Mouse (Mus musculus): ENCODE data around the gene Gpr174. TPM values are rescaled to one million over a fixed set of nuclear protein-coding genes. Genes with fewer than 3 reads are reported as not detected.
"Not testable (repeated sequence)": the region's sequence is repeated elsewhere in the genome, so short reads cannot be mapped to it uniquely, and the experiment has no call there.

Gpr174 gene
- total RNA-seq (2015) = 0.22 and 3.5 TPM in 2 replicates
- total RNA-seq (2017) = 0.95 and 1.5 TPM in 2 replicates

- ATAC-seq (ENCODE audit: poor library complexity, severe bottlenecking) = peak; percentile 15; the same call in 1 of the 2 replicates
These were observed at the start of gene Gpr174 for GRCm38 (mm10) chrX:107255486-107256227. TSS of gene Gpr174 (plus strand) at chrX:107255878.

DNA sequence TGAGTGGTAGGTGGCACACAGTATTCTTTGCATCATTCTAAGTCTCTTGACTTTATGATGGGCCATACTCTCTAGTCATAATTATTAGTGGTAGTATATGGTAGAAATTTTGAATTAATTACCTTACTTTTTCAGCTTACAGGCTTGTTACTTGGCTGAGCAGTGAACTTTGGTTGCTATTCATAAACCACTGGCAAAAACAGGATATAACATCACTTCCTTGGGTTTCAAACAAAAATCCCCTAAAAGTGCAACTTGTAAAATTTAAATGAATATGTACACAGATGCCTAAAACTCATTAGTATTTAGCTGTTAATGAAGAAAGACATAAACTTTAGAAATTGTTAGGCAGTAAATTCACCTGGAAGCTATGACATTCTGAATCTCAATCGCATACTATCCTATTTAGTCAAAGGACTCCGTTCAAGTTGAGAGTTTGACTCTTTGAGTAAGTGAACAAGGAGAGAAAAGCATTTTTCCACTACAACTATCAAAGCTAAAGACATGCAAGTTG is 38.0 kb upstream of the Gpr174 start:
- ATAC-seq (ENCODE audit: poor library complexity, severe bottlenecking) = no peak

GRCm38 (mm10) chrX:107224846-107225245 is 30.8 kb upstream of the Gpr174 start:
- ATAC-seq (ENCODE audit: poor library complexity, severe bottlenecking) = peak; percentile 54

DNA sequence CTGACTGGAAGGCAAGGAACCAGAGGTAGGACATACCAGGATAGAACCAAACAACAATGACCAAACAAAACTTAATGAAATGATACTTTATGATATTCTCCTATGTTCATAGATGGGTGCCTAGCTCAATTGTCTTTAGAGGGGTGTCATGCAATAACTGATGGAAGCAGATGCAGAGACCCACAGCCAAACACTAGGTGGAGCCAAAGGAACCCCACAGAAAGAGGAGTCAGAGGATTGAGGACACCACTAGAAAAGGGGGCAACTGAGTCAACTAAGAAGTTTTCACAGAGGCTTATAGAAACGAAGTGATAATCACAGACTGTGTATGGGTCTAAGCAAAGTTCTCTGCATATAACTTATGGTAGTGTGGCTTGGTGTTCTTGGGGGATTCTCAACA is 24.5 kb upstream of the Gpr174 start:
- peak; percentile 59; the same call in 1 of the 2 replicates for ATAC-seq (ENCODE audit: poor library complexity, severe bottlenecking)

DNA sequence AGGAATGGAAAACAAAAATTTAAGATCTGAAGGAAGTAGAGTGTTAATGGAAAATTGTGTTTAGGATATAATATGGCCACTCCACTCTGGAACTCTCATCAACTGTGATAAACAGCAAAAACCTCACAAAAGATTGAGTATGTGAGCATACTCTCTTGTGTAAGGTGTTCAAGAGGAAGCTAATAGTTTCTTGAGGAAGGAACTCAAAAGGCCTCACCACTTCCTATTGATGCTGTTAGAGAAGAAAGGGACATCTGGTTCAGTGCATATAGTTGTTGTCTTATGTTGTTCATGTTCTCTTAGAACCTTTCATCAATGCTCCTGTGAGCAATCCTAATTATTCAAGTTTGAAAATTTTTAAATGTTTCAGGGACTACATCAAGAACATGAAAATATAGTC is 21.0 kb upstream of the Gpr174 start:
- ATAC-seq (ENCODE audit: poor library complexity, severe bottlenecking) = peak; percentile 96

DNA sequence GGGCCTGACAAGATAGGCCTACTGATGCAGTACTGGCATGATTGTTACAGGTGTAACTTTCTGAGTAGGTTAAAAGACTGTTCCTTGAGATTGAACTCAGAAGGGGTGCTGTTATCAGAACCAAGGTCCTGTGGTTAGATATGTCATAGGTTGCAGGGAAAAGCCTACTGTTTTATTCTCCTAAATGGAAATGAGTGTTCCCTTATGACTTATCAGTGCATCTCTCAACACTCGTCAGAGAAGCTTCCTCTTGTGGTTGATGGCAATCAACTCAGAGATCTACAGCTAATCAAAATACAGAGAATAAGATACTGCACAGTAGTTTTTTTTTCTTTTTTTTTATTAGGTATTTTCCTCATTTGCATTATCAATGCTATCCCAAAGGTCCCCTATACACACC is 19.2 kb upstream of the Gpr174 start:
- ATAC-seq (ENCODE audit: poor library complexity, severe bottlenecking) = no peak

- peak; percentile 99 for ATAC-seq (ENCODE audit: poor library complexity, severe bottlenecking)
These were observed 5.3 kb upstream of the Gpr174 start for GRCm38 (mm10) chrX:107250390-107250789.

- ATAC-seq (ENCODE audit: poor library complexity, severe bottlenecking) = peak; percentile 97
These were observed 8.9 kb downstream of the Gpr174 start for GRCm38 (mm10) chrX:107264619-107265018.

DNA sequence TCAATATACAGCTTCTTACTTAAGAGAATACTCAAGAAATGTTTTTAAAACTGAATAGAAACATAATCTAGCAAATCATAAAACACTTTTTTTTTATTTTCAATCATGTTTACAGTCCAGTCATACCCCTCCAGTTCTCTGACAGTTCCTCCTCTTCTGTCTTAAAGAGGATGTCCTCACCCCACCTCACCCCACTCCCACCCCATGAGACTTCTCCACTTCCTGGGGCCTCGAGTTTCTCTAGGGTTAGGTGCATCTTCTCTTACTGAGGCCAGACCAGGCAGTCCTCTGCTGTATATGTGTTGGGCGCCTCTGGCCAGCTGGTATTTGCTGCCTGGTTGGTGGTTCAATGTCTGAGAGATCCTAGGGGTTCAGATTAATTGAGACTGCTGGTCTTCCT is 21.9 kb downstream of the Gpr174 start:
- ATAC-seq (ENCODE audit: poor library complexity, severe bottlenecking) = 0 out of 2 replicates have a peak, but pooled peaks have one; percentile 51

GRCm38 (mm10) chrX:107284211-107284610 is 28.5 kb downstream of the Gpr174 start:
- ATAC-seq (ENCODE audit: poor library complexity, severe bottlenecking) = no peak

GRCm38 (mm10) chrX:107297861-107298260 is 42.2 kb downstream of the Gpr174 start:
- ATAC-seq (ENCODE audit: poor library complexity, severe bottlenecking) = not testable (repeated sequence)

- ATAC-seq (ENCODE audit: poor library complexity, severe bottlenecking) = peak; percentile 82
These were observed 43.1 kb downstream of the Gpr174 start for GRCm38 (mm10) chrX:107298761-107299160.

GRCm38 (mm10) chrX:107306492-107306891 is 50.8 kb downstream of the Gpr174 start:
- no peak for ATAC-seq (ENCODE audit: poor library complexity, severe bottlenecking)

- no peak for ATAC-seq (ENCODE audit: poor library complexity, severe bottlenecking)
These were observed 56.9 kb downstream of the Gpr174 start for GRCm38 (mm10) chrX:107312533-107312932.

GRCm38 (mm10) chrX:107325697-107326381 is 70.2 kb downstream of the Gpr174 start:
- peak; percentile 60 for ATAC-seq (ENCODE audit: poor library complexity, severe bottlenecking)

- ATAC-seq (ENCODE audit: poor library complexity, severe bottlenecking) = peak; percentile 97
These were observed 74.2 kb downstream of the Gpr174 start for GRCm38 (mm10) chrX:107329849-107330248.

- peak; percentile 96 for ATAC-seq (ENCODE audit: poor library complexity, severe bottlenecking)
These were observed 80.9 kb downstream of the Gpr174 start for GRCm38 (mm10) chrX:107336609-107337008.

DNA sequence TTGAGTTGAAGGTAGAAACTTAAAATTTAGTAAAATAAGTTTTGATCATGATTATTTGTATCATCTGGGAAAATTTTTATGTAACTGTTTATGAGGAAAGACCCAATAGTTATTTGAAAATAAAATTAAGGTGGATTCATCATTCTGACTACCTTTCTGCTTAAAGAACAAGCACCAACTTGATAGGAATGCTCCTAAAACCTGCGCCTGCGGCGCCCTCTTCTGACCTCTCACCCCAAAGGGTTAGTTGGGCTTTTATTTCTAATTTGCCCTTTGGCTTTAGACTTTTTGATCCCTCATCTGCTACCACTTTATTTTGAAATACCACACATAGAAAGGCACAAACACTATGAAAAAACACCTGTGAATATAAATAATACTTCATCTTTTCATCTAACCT is 86.3 kb downstream of the Gpr174 start:
- peak; percentile 51; the same call in 1 of the 2 replicates for ATAC-seq (ENCODE audit: poor library complexity, severe bottlenecking)

Data from megakaryocyte, adult 5-6 weeks (primary cell).